Mouse (Mus musculus) bone marrow, adult 2 months (tissue): ENCODE data around the gene Cercam.

Source experiments
- CTCF ChIP-seq: fragments of 200-500 bp; IDR thresholded peaks from 2 replicates; pipeline ENCODE4 v1.5.1; 2011; ENCODE audit warnings: low read length, control low read depth; ENCODE audit not compliant: control insufficient read depth, insufficient read depth
- POLR2A ChIP-seq: fragments of 200-500 bp; IDR thresholded peaks from 2 replicates; pipeline ENCODE4 v1.6.1; 2011; ENCODE audit warnings: low read depth, mild to moderate bottlenecking, control low read depth, low read length, borderline replicate concordance; ENCODE audit not compliant: control insufficient read depth

- TF ChIP-seq POLR2A: no peak
- TF ChIP-seq CTCF: no peak
These were observed 15.2 kb upstream of the Cercam start for GRCm38 (mm10) chr2:29853736-29854135.
